Mouse (Mus musculus): ENCODE data around the gene Olfr803.

The Olfr803 gene

DNA sequence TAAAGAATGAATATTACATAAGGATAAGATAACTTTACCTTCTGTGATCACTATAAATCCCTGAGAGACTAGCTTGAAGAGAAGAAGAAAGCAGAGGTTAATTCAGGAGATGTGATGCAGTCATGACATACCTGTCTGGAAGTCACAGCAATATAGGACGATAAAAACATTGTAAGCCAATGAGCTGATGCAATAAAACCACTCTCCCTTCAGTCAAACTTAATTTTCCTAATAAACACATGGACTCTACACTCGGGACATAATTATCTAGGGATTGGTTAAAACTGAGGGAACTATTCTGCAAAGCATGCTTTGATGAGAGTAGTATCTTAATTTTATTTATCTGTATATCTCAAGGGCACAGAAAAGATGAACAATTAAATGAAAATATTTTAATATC is at the start of gene Olfr803:
TSS of gene Olfr803 (minus strand) at position 101 of the 400 bp plus-strand sequence.
- no peak for DNase-seq (ENCODE audit: low read depth)

- no peak for DNase-seq (ENCODE audit: low read depth)
Measured at GRCm38 (mm10) chr10:129741821-129742220, 47.7 kb upstream of the Olfr803 start, which contains the start of gene Olfr806. Gene Olfr806 (minus strand): TSS chr10:129741921.

DNA sequence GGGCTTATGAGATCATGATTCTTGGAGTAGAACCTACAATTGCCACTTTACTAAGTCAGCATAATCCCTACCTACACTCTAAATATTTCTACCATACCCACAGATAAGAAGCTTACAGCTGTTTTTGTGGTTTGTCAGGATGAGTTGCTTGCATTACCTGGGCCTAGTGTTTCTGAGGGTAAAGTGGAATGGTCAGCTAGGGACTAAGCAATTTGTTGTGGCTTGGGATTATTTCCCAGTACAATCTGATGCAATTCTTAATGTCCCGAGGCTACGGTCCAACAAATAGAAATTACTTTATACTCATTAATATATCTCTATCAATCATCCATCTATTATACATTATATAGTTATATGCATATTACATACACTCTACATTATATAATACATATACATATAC is 35.2 kb upstream of the Olfr803 start, which contains the start of gene Olfr805:
TSS of gene Olfr805 (minus strand) at position 101 of the 400 bp plus-strand sequence.
- DNase-seq (ENCODE audit: low read depth): no peak

DNA sequence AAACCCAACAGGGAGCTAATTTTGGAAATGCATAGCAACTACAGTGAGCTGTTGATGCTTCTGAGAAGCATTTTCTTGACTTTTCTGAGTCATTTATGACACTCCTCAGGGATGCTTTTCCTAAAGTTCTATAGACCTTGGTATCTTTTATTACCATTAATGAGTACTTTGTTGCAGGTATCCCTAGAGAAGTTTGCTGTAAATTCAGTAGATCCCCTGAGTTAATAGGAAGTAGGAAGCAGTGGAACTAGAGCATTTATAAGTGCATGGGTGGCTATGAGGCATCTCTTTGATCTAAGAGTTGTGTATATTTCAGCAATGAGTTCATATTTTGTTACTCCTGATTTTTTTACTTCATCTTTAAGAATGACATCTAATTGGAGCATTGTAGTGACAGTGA is 8.8 kb upstream of the Olfr803 start, which contains the start of gene Olfr804:
TSS of gene Olfr804 (plus strand) at position 301 of the 400 bp plus-strand sequence.
- DNase-seq (ENCODE audit: low read depth): no peak

- no peak for DNase-seq (ENCODE audit: low read depth)
Measured at GRCm38 (mm10) chr10:129688069-129688468, 6.0 kb downstream of the Olfr803 start, which contains the start of gene Olfr802. Gene Olfr802 (minus strand): TSS chr10:129688169.

- no peak for DNase-seq (ENCODE audit: low read depth)
Measured at GRCm38 (mm10) chr10:129673765-129674164, 20.3 kb downstream of the Olfr803 start, which contains the start of gene Olfr801. Gene Olfr801 (minus strand): TSS chr10:129673865.

DNA sequence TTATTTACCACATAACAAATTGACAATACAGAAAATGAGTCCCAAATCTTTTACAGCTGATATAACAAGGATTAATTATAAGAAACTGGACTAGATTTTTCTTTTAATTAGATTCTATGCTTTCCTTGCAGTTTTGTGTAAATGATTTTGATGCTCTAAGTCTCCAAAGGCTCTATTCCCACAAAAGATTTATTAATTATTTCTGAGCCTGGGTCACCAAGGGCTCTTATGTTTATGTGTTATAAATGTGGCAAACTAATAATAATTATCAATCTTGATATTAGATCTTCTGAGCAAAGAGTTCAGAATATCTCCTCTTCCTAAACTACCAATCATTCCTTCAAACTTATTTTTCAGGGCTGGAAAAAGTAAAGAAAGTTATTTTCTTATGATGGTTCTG is 36.7 kb downstream of the Olfr803 start, which contains the start of gene Olfr800:
TSS of gene Olfr800 (plus strand) at position 301 of the 400 bp plus-strand sequence.
- no peak for DNase-seq (ENCODE audit: low read depth)

GRCm38 (mm10) chr10:129651763-129652162 is 42.3 kb downstream of the Olfr803 start:
- DNase-seq (ENCODE audit: low read depth): no peak

Data from 416B (cell line).